Mouse (Mus musculus) C2C12 (cell line): Measurements from ENCODE around the gene Nxpe4.

Source experiments
- CEBPB ChIP-seq: IDR thresholded peaks from one replicate; pipeline ENCODE4 v1.6.1; 2011; ENCODE audit warnings: low read depth, mild to moderate bottlenecking, control low read depth, moderate library complexity
- CTCF ChIP-seq: IDR thresholded peaks from one replicate; pipeline ENCODE4 v1.5.1; 2011; ENCODE audit not compliant: control insufficient read depth, insufficient read depth, insufficient read length
- USF1 ChIP-seq: IDR thresholded peaks from one replicate; pipeline ENCODE4 v1.6.1; 2011; ENCODE audit warnings: low read depth, mild to moderate bottlenecking, control low read depth, moderate library complexity

DNA sequence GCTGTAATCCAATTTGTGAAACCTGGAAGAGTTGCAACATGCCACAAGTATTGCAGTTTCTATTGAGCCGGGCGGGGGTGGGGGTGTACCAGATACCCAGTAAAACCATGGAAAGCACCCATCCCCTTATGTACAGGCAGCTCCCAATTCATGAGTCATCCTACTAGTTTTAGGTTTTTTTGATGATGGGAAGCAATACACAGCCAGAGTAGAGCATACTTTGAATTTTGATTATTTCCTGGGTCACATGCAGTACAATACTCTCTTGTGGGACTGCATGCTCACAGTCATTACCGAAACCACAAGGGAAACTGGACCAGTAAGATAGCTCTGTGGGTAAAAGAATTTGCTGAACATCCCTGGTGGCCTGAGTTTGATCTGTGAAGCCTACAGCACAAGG, 195.3 kb downstream of the Nxpe4 start:
- TF ChIP-seq CTCF (no peak), CEBPB (no peak), USF1 (no peak)
